Mouse (Mus musculus) bone marrow, adult 2 months (tissue): ENCODE measurements at regions not wholly inside any gene's neighbourhood (a gene's known extent, or its start where the extent isn't known, plus 50 kb on each side); places are given as distances from the start of the nearest gene placed in this dataset.

Experiments used
- CTCF ChIP-seq: fragments of 200-500 bp; IDR thresholded peaks from 2 replicates; pipeline ENCODE4 v1.5.1; 2011; ENCODE audit warnings: low read length, control low read depth; ENCODE audit not compliant: control insufficient read depth, insufficient read depth
- POLR2A ChIP-seq: fragments of 200-500 bp; IDR thresholded peaks from 2 replicates; pipeline ENCODE4 v1.6.1; 2011; ENCODE audit warnings: low read depth, mild to moderate bottlenecking, control low read depth, low read length, borderline replicate concordance; ENCODE audit not compliant: control insufficient read depth

- no peak for TF ChIP-seq CTCF
- no peak for TF ChIP-seq POLR2A
Measured at GRCm38 (mm10) chr1:76972454-76972853, 542.4 kb downstream of the Epha4 start.
